Mouse (Mus musculus) liver, embryonic 14.5 days (tissue): ENCODE results near the gene Gm21964.

Source experiments
- CTCF ChIP-seq: IDR thresholded peaks from 2 replicates; pipeline ENCODE4 v1.5.1; 2016; ENCODE audit warnings: antibody characterized with exemption, low read depth, control low read depth
- EP300 ChIP-seq: IDR thresholded peaks from 2 replicates; pipeline ENCODE4 v1.6.1; 2016; ENCODE audit warnings: antibody characterized with exemption, low read depth

DNA sequence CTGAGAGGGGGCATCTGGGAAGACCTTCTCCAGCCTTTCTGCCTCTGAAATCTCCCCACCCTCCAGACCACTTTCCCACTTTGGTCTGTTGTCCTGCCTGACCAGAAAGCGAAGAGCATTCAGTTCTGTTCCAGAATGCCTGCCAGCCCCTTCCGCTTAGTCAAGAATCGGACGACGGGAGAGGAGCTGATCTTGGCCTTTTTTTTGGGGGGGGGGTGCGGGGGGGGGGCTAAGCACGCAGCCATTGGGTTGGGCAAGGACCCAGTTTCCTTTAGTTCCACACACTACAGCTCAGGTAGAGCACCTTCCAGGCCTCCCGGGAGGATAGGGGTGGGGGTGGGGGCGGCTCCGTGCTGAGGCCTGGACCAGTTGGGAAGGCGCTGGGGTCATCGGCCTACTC, at the start of gene Gm21964:
- no peak for TF ChIP-seq EP300
- no peak for TF ChIP-seq CTCF
